Mouse (Mus musculus) midbrain, postnatal 0 days (tissue): ENCODE results near the gene Atp2a3. TPM values are rescaled to one million over a fixed set of nuclear protein-coding genes. Genes with fewer than 3 reads are reported as not detected.

Experiments used
- ATAC-seq: fragments of 200-750 bp; cut with Nextera tagmentation; 2 replicates; pipeline ENCODE4 v1.8.0; 2017; ENCODE audit warnings: moderate number of reproducible peaks, mild to moderate bottlenecking, moderate TSS enrichment, moderate library complexity; ENCODE audit not compliant: low FRiP score
- DNase-seq: peaks from one replicate; pipeline ENCODE4 v3.0.0-alpha.2; 2015; ENCODE audit warnings: low spot score
- H3K27ac ChIP-seq: fragments of 300-500 bp; sonication (generic); 2 replicates; pipeline ENCODE4 v1.5.1; 2014; ENCODE audit warnings: low read depth, mild to moderate bottlenecking, low read length, mixed read lengths
- H3K27me3 ChIP-seq: fragments of 300-500 bp; sonication (generic); 2 replicates; pipeline ENCODE4 v1.6.1; 2014; ENCODE audit warnings: low read length, control low read depth, mixed read lengths; ENCODE audit not compliant: insufficient read depth
- H3K36me3 ChIP-seq: fragments of 300-500 bp; sonication (generic); 2 replicates; pipeline ENCODE4 v1.6.1; 2014; ENCODE audit warnings: low read length, control low read depth, mixed read lengths; ENCODE audit not compliant: insufficient read depth
- H3K4me1 ChIP-seq: fragments of 300-500 bp; sonication (generic); 2 replicates; pipeline ENCODE4 v1.6.1; 2014; ENCODE audit warnings: mild to moderate bottlenecking, control low read depth, antibody characterized with exemption, low read length, mixed read lengths; ENCODE audit not compliant: insufficient read depth
- H3K4me2 ChIP-seq: fragments of 300-500 bp; sonication (generic); 2 replicates; pipeline ENCODE4 v1.6.1; 2014; ENCODE audit warnings: low read depth, mild to moderate bottlenecking, low read length, mixed read lengths; ENCODE audit not compliant: poor library complexity, severe bottlenecking
- H3K4me3 ChIP-seq: fragments of 300-500 bp; sonication (generic); 2 replicates; pipeline ENCODE4 v1.5.1; 2014; ENCODE audit warnings: low read depth, mild to moderate bottlenecking, low read length, moderate library complexity
- H3K9ac ChIP-seq: fragments of 300-500 bp; sonication (generic); replicated peaks from 2 replicates; pipeline ENCODE4 v1.6.1; 2014; ENCODE audit warnings: mild to moderate bottlenecking, low read length, moderate library complexity, mixed read lengths; ENCODE audit not compliant: poor library complexity, severe bottlenecking
- H3K9me3 ChIP-seq: fragments of 300-500 bp; sonication (generic); 2 replicates; pipeline ENCODE4 v1.6.1; 2016; ENCODE audit warnings: low read length, control low read depth
- CTCF ChIP-seq: IDR thresholded peaks from 2 replicates; pipeline ENCODE4 v1.5.1; 2016; ENCODE audit warnings: antibody characterized with exemption, mild to moderate bottlenecking
- WGBS: fragments of 180-500 bp; shearing (Covaris S2); extraction: QIAGEN DNeasy Blood & Tissue Kit; methylation state at CpG from one replicate; pipeline ENCODE4 v1.1.7; 2014; 5-methylcytosine and 5-hydroxymethylcytosine counted together
- polyA plus RNA-seq: library from polyadenylated mRNA; unstranded; fragments of >200 nt; fragmentation: Nextera tagmentation; extraction: Ambion mirVana; gene quantifications from 2 replicates; pipeline ENCODE4 v1.2.1, GENCODE M21; 2015
- total RNA-seq: library from RNA; depleted of rRNA; stranded (reverse); fragments of >200 nt; gene quantifications from 2 replicates; pipeline ENCODE4 v1.2.3, GENCODE M21; 2014

Gene Atp2a3
- total and polyA plus RNA-seq, 2 experiments from 2014 or later, result 2.5 to 2.7 TPM

GRCm38 (mm10) chr11:72983283-72983682 lies 22.3 kb downstream of the Atp2a3 start:
- H3K4me3 ChIP-seq, result no peak overlapping the region
- no peak overlapping the region for H3K9ac ChIP-seq
- peak; percentile 54 for TF ChIP-seq CTCF
- H3K27me3 ChIP-seq, result no peaks in the 10 kb centered on the region
- H3K9me3 ChIP-seq, result no peaks in the 10 kb centered on the region
- ATAC-seq (no peak), DNase-seq (no peak)
- 47% methylated on average over 5 of the region's 5 CpGs for WGBS
- no peak overlapping the region for H3K27ac ChIP-seq
- no peak overlapping the region for H3K4me2 ChIP-seq
- H3K4me1 ChIP-seq, result no peaks in the 10 kb centered on the region
- no peaks in the 10 kb centered on the region for H3K36me3 ChIP-seq

- no peak for ATAC-seq
These were observed 25.8 kb downstream of the Atp2a3 start for GRCm38 (mm10) chr11:72986745-72987144.

GRCm38 (mm10) chr11:72987234-72987633 lies 26.3 kb downstream of the Atp2a3 start:
- DNase-seq (no peak), ATAC-seq (no peak)
- Histone ChIP-seq H3K27ac (no peak overlapping the region), H3K36me3 (no peaks in the 10 kb centered on the region), H3K9ac (no peak overlapping the region), H3K9me3 (no peaks in the 10 kb centered on the region), H3K4me2 (no peak overlapping the region), H3K4me1 (no peaks in the 10 kb centered on the region), H3K4me3 (no peak overlapping the region), H3K27me3 (no peaks in the 10 kb centered on the region)
- no peak for TF ChIP-seq CTCF
- WGBS, result 70% methylated on average over 5 of the region's 5 CpGs

More at GRCm38 (mm10) chr11:72986745-72987144, 25.8 kb downstream of the Atp2a3 start:
- Histone ChIP-seq H3K36me3 (no peaks in the 10 kb centered on the region), H3K4me2 (no peak overlapping the region), H3K4me1 (no peaks in the 10 kb centered on the region), H3K27me3 (no peaks in the 10 kb centered on the region), H3K9me3 (no peaks in the 10 kb centered on the region), H3K9ac (no peak overlapping the region), H3K4me3 (no peak overlapping the region), H3K27ac (no peak overlapping the region)
- no peak for TF ChIP-seq CTCF
- no peak for DNase-seq
- WGBS, result 78% methylated on average over 5 of the region's 5 CpGs

- no peak overlapping the region for H3K9ac ChIP-seq
- no peak for DNase-seq
- no peaks in the 10 kb centered on the region for H3K27me3 ChIP-seq
- no peak for TF ChIP-seq CTCF
- no peak overlapping the region for H3K27ac ChIP-seq
- ATAC-seq, result no peak
- no peak overlapping the region for H3K4me3 ChIP-seq
- WGBS, result 80% methylated on average over 5 of the region's 5 CpGs
- H3K9me3 ChIP-seq, result no peaks in the 10 kb centered on the region
- H3K4me2 ChIP-seq, result no peak overlapping the region
- H3K36me3 ChIP-seq, result no peaks in the 10 kb centered on the region
- no peaks in the 10 kb centered on the region for H3K4me1 ChIP-seq
These were observed 26.8 kb downstream of the Atp2a3 start for GRCm38 (mm10) chr11:72987807-72988206.

GRCm38 (mm10) chr11:72989044-72989443 lies 28.1 kb downstream of the Atp2a3 start:
- Histone ChIP-seq H3K9ac (no peak overlapping the region), H3K9me3 (no peaks in the 10 kb centered on the region), H3K27ac (no peak overlapping the region), H3K27me3 (no peaks in the 10 kb centered on the region), H3K4me3 (no peak overlapping the region), H3K4me1 (no peaks in the 10 kb centered on the region), H3K4me2 (no peak overlapping the region), H3K36me3 (no peaks in the 10 kb centered on the region)
- TF ChIP-seq CTCF, result no peak
- 91% methylated on average over 6 of the region's 6 CpGs for WGBS
- DNase-seq, result no peak
- no peak for ATAC-seq

GRCm38 (mm10) chr11:72990688-72991087 lies 29.7 kb downstream of the Atp2a3 start:
- Histone ChIP-seq H3K9me3 (no peaks in the 10 kb centered on the region), H3K4me1 (no peaks in the 10 kb centered on the region), H3K4me2 (no peak overlapping the region), H3K27ac (no peak overlapping the region), H3K27me3 (no peaks in the 10 kb centered on the region), H3K9ac (no peak overlapping the region), H3K4me3 (no peak overlapping the region), H3K36me3 (no peaks in the 10 kb centered on the region)
- ATAC-seq (no peak), DNase-seq (no peak)
- no peak for TF ChIP-seq CTCF
- WGBS, result 87% methylated on average over 9 of the region's 9 CpGs
